Mouse (Mus musculus): Measurements from ENCODE around the gene Zdhhc17. TPM values are rescaled to one million over a fixed set of nuclear protein-coding genes. Genes with fewer than 3 reads are reported as not detected.

Zdhhc17 gene
- polyA plus RNA-seq, 2 experiments from 2014 or later = 19.7 to 22.7 TPM

DNA sequence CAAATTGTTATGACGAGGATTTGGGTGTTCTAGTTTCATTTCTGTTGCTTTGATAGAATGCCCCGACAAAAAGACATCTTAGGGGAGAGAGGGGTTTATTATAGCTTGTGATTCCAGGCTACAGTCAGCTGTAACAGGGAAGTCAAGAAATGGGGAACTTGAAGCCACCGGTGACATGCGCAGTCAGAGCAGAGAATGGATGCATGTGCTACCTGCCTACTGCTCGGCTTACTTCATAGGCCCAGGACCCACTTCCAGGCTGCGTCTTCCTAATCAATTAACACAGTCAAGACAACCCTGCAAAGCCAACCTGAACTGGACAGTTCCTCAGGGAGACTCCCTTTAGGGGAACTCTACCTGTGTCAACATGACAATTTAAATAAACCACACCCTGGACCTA is 5.7 kb downstream of the Zdhhc17 start:
- ATAC-seq = no peak

DNA sequence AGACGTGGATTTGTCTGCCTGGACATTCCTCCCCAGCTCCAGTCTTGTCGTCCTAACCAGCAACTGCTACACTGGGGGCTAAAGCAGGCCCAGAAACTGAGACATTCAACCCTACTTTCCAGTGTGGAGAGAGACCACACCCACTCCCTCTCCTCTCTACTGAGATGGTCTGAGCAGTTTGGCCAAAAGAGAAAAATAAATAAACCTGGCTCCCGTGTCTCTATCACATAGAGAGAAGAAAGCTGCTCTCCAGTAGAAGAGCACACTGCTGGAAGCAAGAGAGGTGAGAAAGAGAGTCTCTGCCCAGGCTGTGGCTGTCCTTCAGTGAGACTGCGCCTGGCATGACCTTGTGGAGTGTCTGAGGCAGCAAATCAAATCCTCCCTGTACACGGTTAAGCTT is 10.7 kb downstream of the Zdhhc17 start:
- no peak for ATAC-seq

GRCm38 (mm10) chr10:110997180-110997579 is 12.8 kb downstream of the Zdhhc17 start:
- ATAC-seq = no peak

DNA sequence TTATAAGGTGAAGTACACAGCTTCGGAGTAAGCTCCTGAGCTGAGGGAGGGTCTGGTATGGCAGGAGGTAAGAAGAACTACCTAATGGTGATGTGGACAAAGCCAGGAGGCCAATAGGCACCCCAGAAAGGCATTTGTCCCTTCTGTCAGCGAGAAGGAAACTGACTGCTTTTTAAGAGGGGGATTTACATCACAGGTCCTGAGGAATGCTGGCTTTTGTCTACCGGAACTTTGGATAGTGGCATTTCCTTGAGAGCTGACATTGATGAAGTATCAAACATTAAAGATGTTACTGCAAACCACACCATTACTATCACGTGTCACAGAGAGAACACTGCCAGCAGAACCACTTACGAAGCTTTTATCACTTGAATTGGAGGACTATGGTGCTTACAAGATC is 15.2 kb downstream of the Zdhhc17 start:
- no peak for ATAC-seq

DNA sequence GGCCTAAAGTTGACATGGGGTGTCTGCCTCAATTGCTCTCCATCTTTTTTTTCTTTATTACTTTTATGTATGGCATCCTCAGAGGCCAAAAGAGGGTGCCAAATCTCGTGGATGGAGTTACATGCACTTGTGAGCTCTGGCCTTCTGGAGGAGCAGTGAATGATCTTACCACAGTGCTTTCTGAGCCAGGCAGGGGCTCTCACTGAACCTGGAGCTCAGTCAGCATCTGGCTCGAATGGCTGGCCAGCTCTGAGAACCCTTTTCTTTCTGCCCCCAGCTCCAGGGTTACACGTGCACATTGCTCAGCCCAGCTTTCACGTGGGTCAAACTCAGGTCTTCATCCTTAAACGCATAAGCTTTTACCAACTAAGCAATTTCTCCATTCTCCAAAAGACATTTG is 16.7 kb downstream of the Zdhhc17 start:
- no peak for ATAC-seq

DNA sequence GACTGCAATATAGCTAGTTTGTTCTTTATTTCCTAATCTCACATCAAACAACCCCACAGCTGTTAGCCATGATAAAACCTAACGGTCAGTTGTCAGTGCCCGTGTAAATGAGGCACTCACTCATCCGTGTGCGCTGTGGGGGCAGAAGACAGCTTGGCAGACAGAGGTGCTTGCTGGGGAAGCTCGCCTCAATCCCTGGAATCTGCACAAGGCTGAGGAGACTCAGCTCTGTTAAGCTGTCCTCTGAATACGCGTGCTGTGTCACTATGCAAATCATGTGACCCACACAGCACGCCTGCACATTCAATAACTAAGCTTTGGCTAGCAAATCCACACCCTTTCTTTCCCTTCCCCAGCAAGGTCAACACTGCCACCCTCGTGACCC is 17.9 kb downstream of the Zdhhc17 start:
- no peak for ATAC-seq

- ATAC-seq = no peak
These were observed 18.5 kb downstream of the Zdhhc17 start for GRCm38 (mm10) chr10:110991307-110992046.

GRCm38 (mm10) chr10:110989729-110990128 is 20.2 kb downstream of the Zdhhc17 start:
- ATAC-seq = peak; percentile 84

DNA sequence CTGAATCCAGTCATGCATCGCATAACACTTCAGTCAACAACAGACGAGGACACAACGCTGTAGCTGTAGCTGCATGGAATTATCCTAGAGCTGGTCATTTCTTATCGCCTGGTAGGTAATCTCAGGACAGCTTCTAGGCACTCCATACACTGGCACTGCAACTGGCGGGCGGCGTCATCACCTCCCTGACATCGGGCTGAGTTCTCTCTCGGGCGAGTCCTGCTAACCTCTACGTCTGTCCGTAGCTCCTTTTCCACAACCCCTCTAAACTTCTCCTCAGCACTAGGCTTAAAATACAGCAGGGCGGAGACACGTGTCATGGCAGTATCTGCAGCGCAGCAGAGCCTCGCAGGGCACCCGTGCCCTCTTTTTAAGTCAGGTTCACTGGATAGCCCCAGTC is 23.3 kb downstream of the Zdhhc17 start:
- no peak for ATAC-seq

- ATAC-seq = no peak
These were observed 27.2 kb downstream of the Zdhhc17 start for GRCm38 (mm10) chr10:110982771-110983170.

DNA sequence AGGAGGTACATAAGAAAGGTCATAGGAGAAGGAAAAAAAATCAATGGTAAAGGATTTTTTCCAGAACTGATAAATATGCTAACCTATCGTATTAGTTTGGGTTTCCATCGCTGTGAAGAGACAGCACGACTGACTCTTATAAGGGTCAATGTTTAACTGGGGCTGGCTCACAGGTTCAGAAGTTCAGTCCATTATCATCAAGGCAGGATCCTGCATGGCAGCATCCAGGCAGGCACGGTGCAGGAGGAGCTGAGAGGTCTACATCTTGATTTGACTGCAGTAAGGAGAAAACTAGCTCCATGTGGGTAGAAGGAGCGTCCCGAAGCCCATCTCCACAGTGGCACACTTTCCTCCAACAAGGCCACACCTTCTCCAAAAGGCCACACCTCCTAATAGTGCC is 29.5 kb downstream of the Zdhhc17 start:
- ATAC-seq = no peak

- ATAC-seq = no peak
These were observed 30.5 kb downstream of the Zdhhc17 start for GRCm38 (mm10) chr10:110979431-110979830.

DNA sequence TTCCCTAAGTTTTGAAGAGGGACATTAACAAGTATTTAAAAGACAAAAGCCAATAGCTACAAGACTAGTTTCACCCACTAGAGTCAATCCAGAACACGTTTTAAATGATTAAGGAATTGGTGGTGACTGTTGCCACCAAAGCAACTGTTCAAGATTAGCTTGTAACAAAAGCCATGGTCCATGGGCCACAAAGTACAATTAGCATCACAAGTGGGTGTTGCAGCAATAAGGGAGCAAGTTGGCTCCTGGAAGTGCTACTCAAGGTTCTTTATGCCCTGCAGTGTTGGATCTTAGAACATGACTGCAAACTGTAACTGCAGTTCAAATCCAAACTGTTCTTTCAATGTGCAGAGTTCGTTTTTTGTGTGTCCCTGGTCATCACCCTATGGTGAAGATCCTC is 32.6 kb downstream of the Zdhhc17 start:
- ATAC-seq = no peak

DNA sequence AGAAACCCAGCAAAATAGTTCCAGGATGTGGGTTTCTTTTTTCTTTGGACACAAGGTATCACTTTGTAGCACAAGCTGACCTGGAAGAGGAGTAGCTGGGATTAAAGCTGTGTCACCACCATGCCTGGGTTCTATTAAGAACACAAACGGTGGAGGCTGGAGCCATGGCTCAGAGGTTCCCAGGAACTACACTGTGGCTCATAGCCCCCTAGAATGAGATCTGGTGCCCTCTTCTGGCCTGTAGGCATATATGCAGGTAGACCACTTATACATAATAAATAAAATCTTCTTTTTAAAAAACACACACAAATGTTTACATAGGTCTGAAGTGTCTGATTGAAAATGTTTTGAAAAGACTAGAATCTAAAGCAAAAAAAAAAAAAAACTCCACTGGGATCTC is 33.9 kb downstream of the Zdhhc17 start:
- ATAC-seq = peak; percentile 83

DNA sequence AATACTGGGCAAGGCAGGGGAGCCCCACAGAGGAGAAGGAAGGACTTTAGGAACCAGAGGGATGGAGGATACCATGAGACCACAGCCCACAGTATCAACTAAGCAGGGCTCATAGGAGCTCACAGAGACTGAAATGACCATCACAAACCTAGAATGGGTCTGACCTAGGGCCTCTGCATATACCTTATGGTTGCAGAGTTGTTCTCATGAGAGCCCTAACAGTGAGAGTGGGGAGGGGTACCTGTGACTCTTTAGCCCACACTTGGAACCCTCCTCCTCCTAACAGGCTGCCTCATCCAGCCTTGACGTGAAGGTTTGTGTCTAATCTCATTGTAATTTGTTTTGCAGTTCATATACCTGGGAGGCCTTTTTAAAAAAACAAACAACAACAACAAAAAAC is 35.1 kb downstream of the Zdhhc17 start:
- no peak for ATAC-seq

- ATAC-seq = no peak
These were observed 35.5 kb downstream of the Zdhhc17 start for GRCm38 (mm10) chr10:110974463-110974862.

DNA sequence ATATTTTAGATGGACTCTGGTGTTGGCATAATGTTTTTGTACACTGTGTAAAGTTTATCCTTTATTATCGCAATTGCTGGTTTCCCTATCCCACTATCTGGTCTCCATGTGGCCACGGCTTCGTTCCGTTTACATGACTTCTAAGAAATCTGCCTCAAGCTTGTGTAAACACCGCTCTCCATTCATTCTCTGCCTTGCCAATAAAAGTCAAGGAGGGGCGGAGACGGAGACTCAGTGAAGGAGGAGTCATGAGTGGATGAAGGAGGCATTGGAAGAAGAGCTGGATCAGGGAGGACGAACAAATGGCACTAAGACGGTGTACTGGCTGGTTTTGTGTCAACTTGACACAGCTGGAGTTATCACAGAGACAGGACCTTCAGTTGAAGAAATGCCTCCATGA is 37.9 kb downstream of the Zdhhc17 start:
- no peak for ATAC-seq

GRCm38 (mm10) chr10:110971483-110971882 is 38.5 kb downstream of the Zdhhc17 start:
- no peak for ATAC-seq

DNA sequence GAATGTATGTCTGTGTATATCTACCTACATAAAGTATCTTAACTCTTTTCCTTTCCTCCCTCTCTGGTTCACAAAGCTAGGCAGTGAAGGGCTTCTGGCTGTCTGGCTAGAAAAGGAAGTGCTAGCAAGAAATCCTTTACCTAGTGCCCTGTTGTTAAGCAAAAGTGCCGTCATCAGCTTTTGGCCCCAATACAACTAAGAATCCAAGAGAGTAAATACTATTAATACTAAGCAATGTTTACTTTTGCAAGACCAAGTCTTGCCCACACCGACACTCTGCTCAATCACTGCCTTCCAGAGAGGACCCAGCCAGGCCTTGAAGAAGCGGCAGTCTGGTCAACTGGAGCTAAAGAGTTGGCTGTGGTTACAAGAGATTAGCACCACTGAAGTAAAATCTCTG is 38.9 kb downstream of the Zdhhc17 start:
- ATAC-seq = no peak

DNA sequence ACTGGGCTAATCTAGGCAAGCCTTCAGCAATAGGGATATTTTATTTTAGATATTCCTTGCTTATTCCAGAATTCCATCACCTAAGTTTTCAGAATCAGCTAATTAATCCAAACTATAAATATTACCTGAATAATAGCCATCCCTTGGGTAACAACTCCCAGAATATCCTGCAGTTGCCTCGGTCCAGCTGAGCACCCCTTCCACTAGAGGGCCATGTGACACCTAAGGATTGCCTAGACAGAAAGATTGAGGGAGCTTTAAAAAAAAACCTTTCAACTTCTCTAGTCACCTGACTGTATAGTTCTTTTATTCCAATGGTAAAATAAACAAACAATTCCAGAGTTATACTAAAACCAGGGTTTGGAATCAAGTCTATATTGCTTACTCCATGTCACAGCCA is 47.8 kb downstream of the Zdhhc17 start:
- no peak for ATAC-seq

DNA sequence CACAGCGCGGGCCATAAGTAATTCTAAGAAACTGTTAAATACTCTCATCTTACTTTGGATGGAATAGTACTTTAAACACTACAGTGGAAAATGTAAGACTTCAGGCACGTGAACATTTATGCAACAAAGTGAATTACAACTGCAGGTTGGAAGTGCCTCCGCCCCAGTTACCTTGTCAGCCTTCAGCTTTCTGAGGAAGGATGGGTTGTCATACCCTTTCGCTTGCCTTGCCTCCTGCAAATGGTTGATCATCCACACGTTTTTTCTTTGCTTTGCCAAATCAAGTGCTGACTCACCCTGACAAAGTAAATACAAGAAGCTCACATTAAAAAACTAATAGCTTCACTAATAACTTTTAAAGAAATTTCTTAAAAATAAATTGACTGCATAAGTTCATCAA is 49.1 kb downstream of the Zdhhc17 start:
- ATAC-seq = no peak

DNA sequence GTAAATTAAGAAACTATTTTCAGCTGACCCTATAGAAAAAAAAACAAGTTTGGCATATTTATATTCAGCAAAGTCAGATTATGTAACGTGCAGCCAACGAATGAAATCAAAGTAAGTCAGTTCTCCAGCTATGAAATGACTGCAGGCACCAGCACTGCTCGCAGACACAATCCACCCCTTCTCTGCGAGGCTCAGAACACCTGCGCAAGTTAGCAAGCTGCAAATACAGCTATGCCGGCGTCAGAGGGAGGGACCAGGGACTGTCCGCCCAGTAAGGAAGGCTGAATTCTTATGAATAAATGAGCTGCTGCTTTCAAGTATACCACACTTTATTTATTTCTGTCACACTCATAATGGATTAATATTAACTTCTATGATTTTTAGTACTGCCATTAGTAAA is 50.2 kb downstream of the Zdhhc17 start:
- ATAC-seq = no peak

GRCm38 (mm10) chr10:110958879-110959278 is 51.1 kb downstream of the Zdhhc17 start:
- ATAC-seq = no peak

GRCm38 (mm10) chr10:110952937-110953451 is 56.9 kb downstream of the Zdhhc17 start:
- no peak for ATAC-seq

- no peak for ATAC-seq
These were observed 57.7 kb downstream of the Zdhhc17 start for GRCm38 (mm10) chr10:110952271-110952670.
